Mouse (Mus musculus) c-Kit-negative CD71-positive TER-119-positive erythroid progenitor cells, embryonic 14.5 days (primary cell): Measurements from ENCODE around the gene Ptpn6.
"Not testable (repeated sequence)": the region's sequence is repeated elsewhere in the genome, so short reads cannot be mapped to it uniquely, and the experiment has no call there.

Source experiments
- DNase-seq: peaks from one replicate; pipeline ENCODE4 v3.0.0-alpha.2; 2013; ENCODE audit warnings: low read depth, low spot score

The Ptpn6 gene

GRCm38 (mm10) chr6:124699962-124700610 is 38.4 kb downstream of the Ptpn6 start:
- DNase-seq: no peak

GRCm38 (mm10) chr6:124699366-124699765 is 39.1 kb downstream of the Ptpn6 start:
- DNase-seq: no peak

- DNase-seq: no peak
These were observed 39.8 kb downstream of the Ptpn6 start for GRCm38 (mm10) chr6:124698751-124699150.

GRCm38 (mm10) chr6:124696441-124697150 is 41.9 kb downstream of the Ptpn6 start:
- DNase-seq: no peak

- DNase-seq: no peak
These were observed 44.2 kb downstream of the Ptpn6 start for GRCm38 (mm10) chr6:124694166-124694955.

- no peak for DNase-seq
These were observed 45.1 kb downstream of the Ptpn6 start for GRCm38 (mm10) chr6:124693243-124693981.

GRCm38 (mm10) chr6:124690517-124690916 is 48.0 kb downstream of the Ptpn6 start:
- no peak for DNase-seq

GRCm38 (mm10) chr6:124689011-124689410 is 49.5 kb downstream of the Ptpn6 start:
- no peak for DNase-seq

GRCm38 (mm10) chr6:124688151-124688758 is 50.3 kb downstream of the Ptpn6 start:
- no peak for DNase-seq

- not testable (repeated sequence) for DNase-seq
These were observed 51.9 kb downstream of the Ptpn6 start for GRCm38 (mm10) chr6:124686644-124687043.

GRCm38 (mm10) chr6:124685606-124686386 is 52.7 kb downstream of the Ptpn6 start:
- no peak for DNase-seq

- DNase-seq: peak; percentile 49
These were observed 54.7 kb downstream of the Ptpn6 start for GRCm38 (mm10) chr6:124683591-124684417.

GRCm38 (mm10) chr6:124682291-124682690 is 56.2 kb downstream of the Ptpn6 start:
- not testable (repeated sequence) for DNase-seq

GRCm38 (mm10) chr6:124679486-124679885 is 59.0 kb downstream of the Ptpn6 start:
- no peak for DNase-seq

GRCm38 (mm10) chr6:124678769-124679168 is 59.7 kb downstream of the Ptpn6 start:
- no peak for DNase-seq

GRCm38 (mm10) chr6:124676171-124676570 is 62.3 kb downstream of the Ptpn6 start:
- DNase-seq: no peak

- no peak for DNase-seq
These were observed 63.9 kb downstream of the Ptpn6 start for GRCm38 (mm10) chr6:124674591-124674990.

- no peak for DNase-seq
These were observed 64.9 kb downstream of the Ptpn6 start for GRCm38 (mm10) chr6:124673619-124674018.

GRCm38 (mm10) chr6:124672100-124672499 is 66.4 kb downstream of the Ptpn6 start:
- no peak for DNase-seq
